Mouse (Mus musculus): ENCODE results near the gene Fbxw4.
"Not testable (repeated sequence)": the region's sequence is repeated elsewhere in the genome, so short reads cannot be mapped to it uniquely, and the experiment has no call there.

The Fbxw4 gene

DNA sequence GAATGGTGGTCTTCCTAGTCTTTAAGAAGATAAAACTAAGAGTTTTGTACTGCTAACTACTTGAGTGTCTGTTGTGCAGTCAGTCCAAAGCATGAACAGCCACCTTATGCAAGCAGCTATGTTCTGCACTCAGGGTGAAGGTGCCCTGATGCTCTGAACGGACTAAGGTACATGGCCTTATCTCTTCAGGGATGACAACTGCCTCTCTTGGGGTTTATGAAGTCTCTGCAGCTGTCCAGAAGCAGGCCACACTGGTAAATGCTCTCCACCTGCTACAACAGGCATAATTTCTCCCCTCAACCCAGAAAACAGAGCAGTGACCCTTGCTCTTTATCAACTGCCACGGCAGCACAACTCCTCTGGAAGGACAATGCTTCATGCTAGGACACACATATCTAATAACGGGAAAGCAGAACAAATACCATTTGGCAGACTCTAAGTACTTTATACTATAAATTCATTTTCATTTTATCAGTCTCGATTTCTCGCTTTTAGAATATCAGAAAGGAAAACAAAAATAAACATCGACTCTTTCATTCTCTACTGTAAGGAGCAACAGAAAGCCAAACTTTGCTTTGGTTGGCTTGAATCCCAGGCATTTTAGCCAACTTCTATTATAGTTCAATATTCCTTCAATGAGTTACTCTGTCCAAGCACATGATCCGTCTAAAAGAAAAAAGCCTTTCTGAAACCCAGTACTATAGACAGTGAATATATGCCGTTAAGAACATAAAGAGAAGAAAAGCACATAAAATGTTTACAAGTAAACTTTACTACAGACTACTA is 3.1 kb downstream of the Fbxw4 start:
- DNase-seq (ENCODE audit: low read depth), result no peak

DNA sequence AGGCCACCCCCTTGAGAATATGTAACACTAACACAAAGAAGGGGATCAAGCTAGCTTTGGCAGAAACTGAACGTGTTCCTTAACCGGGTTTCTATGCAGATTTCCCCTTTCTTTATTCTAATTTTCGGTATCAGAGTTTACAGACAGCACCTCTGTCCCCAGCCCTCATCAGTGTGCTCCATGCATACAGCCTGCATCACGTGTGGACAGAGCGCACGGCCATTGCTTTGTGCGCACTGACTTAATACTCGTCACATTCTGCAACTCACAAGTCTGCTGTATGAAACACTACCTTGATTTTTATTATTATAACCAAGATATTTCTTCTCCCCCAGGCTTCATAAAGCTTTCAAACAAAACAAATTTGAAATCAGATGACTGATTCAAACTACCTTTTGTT is 4.2 kb downstream of the Fbxw4 start:
- no peak for DNase-seq (ENCODE audit: low read depth)

DNA sequence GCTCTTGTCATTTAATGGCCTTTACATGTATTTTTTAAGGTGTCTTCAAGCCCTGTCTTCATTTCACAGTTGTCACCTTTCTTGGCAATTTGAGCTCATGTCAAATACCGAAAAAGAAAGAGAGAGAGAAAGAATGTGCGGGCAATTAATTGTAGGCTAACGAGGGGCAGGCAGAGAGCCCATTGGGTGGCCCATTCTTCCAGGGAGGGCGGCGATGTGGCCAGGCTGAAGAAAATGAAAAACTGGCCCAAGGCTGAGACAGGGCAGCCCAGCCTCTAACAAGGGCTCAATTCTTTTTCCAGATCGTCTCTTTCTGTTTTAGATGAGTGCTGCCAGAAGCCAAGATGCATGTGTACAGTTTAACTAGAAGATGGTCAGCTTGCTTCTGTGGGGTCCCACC is 6.1 kb downstream of the Fbxw4 start:
- DNase-seq (ENCODE audit: low read depth), result no peak

DNA sequence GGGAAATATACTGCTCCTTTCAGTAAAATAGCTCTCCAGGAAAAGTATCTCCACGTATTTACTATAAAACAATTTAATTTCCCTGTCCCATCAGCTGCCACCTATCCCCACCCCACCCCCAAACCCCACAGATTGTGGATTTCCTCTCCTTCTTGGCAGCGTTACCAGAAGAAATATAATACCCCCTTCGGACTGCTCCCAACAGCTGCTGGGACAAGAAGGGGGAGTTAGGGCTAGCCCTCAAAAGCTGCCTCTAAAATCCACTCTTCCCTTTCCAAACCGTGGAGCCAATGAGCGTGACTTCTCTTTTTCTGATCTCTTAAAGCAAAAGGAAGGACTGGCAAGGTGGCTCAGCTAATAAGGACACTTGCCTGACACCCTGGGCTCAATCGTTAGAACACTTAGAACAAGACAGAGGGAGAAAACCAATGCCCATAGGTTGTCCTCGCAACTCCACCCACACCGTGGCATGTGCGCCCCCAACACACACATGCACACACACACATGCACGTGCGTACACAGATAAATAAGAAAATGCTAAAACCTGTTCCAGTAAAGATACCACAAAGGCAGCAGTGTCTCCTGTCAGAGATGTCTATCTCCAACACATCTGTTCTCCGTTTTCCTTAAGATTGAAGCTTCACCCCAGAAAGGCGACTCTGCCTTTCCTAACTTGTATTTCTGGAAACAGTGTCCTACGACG is 7.7 kb downstream of the Fbxw4 start:
- no peak for DNase-seq (ENCODE audit: low read depth)

DNA sequence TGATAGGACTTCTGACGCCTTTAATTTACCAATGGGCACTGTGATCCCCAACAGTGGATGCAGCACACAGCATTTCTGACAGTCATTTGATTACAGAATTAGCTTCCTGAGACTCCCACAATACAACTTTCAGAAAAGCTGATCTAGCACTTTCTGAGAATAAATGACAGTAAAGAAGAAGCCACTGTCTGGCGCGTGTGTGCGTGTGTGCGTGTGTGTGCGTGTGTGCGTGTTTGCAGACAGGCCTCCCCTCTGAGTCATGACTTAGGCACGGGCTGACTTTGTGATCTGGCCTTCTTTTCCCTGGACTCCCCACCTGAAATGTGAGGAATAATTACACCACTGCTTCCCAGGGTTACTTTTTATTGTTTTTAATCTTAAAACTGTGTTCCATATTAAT is 8.6 kb downstream of the Fbxw4 start:
- DNase-seq (ENCODE audit: low read depth), result no peak

DNA sequence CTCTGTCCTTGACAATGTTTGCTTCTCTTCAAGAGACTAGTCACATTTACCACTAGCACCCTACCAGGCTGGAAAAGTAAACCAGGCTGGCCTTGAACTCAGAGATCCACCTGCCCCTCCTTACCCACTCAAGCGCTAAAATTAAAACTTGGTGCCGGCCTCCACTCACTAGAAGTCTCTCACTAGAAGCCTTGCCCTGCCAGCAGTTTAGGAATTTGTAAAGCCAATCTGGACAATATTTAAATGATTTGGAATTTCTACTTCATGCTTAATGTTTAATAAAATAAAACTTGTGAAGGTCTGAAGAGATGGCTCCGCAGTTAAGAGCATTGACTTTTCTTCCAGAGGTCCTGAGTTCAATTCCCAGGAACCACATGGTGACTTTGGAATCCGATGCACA is 10.3 kb downstream of the Fbxw4 start:
- no peak for DNase-seq (ENCODE audit: low read depth)

DNA sequence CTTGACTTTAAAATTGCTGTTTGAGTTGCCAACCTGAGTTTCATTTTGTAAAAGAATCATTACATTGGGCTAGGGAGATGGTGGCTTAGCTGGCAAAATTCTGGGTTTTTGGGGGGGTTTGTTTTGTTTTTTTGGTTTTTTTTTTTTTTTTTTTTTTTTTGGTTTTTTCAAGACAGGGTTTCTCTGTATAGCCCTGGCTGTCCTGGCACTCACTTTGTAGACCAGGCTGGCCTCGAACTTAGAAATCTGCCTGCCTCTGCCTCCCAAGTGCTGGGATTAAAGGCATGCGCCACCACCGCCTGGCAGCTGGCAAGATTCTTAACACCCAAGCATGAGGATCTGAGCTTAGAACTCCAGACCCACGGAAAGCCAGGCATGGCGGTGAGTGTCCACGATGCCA is 11.6 kb downstream of the Fbxw4 start:
- DNase-seq (ENCODE audit: low read depth), result not testable (repeated sequence)

DNA sequence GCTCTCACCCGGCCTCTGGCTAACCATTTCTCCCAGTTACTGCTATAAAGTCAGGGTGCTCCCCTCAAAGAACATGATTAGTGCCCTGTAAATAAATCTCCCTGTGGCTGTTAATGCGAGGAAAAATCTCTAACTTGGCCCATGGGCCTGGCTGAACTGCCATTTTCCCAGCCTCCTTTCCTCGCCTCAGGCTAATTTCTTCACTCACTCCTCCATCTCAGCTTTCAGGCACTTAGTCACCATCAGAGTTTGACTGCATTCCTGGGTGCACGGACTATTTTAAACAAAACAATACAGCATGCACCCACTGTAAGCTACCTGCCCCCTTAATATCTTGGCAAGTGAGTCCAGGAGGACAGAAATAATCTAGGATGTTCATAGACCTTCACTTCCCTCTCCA is 13.2 kb downstream of the Fbxw4 start:
- DNase-seq (ENCODE audit: low read depth), result no peak

DNA sequence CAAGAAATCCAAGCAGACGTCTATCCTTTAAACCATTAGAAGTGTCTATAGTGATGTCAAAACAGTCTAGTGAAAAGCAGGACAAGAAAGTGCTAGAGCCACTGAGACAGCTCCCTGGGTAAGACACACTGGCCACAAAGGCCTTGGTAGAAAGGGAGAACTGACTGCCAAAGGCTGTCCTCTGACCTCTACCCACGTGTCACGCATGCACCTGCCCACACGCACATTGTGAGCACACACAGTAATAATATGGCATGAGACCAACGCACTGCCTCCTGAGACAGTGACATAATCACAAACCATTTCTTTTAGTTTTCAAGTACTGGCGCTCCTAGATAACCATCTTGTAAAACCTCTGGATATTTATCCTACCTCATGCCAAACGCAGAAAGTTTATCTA is 19.4 kb downstream of the Fbxw4 start:
- no peak for DNase-seq (ENCODE audit: low read depth)

DNA sequence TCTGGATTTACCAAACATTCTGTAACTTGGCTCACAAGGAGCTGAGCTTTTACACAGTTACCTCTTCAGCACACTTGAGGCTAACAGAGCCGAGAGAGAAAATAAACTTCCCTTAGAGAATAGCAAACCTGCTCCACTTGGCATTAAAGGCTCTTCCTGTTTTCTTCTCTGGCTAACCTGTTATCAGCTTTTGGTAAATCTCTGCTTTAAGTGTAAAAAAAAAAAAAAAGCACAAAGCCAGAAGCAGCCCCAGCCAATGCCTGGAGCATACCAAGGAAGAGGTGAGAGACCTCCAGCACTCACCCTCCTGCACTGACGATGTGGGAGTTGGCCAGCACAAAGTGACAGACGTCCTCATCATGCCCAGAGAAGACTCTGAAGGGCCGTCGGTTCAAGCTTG is 24.2 kb downstream of the Fbxw4 start:
- no peak for DNase-seq (ENCODE audit: low read depth)

DNA sequence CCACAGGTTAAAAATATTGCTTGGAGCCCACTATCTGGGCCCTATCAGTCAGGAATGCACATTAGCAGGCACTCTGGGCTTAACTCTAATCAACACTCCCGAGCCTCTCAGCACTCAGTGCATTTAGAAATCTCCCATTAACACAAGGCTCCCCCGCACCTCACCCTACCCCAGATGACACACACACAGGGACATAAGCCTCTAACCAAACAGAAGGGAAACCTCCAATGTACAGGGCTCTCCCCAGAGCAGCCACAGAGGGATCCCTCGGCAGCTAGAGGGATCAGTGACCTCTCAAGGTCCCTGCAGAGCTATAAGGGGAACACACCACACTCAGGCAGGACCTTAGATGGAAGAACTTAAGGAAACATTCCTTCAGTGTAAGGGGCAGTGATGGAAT is 28.5 kb downstream of the Fbxw4 start:
- no peak for DNase-seq (ENCODE audit: low read depth)

DNA sequence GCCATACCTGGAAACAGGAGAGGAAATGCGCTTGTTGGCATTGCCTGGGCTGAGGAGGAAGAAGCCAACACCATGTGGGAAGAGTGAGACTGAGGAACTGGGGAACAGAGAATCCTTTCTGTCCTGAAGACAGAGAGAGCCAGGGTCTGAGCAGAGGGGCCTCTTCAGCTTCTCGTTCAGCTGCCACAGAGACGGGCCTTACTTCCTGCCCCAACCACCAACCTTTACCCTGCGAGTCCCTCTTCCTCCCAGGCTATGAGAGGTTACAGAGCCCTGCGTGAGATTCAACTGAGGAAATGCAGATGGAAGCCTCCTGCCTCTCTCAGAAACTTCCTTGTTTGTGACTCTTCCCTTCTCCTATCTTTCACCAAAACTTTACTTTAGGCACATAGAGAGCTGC is 29.2 kb downstream of the Fbxw4 start:
- DNase-seq (ENCODE audit: low read depth), result no peak

DNA sequence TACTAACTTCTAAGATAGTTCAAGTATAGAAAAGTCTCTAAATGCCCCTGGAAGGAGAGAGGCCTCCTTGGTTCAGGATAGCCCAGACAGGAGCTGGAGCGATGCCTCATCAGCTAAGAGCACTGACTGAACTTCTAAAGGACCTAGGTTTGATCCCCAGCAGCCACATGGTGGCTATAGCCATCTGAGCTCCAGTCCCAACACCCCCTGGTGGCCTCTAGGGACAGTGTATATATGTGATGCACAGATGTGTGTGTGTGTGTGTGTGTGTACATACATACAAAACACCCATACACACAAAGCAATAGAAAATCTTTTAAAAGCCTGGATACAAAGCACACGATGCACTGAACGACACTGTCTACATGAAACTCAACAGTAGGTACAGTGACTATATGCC is 30.9 kb downstream of the Fbxw4 start:
- DNase-seq (ENCODE audit: low read depth), result no peak

DNA sequence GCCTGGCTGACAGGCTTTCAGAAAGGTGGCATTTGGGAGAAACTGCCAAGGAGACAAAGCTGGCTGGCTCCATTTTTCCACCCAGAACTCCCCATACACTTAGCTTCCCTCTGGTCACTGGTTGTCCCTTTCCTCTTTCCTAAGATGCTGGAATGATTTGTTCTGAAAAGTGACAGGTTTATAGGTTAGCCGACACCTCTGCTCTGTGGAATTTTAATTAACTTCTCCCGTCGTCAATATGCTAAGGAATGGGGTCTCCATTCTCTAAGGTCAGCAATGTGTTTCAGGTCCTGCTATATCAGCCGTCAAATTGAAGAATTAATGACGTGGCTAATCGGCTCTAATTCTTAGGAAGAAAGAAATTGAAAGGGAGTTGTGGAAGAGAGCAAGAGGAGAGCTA is 31.5 kb downstream of the Fbxw4 start:
- DNase-seq (ENCODE audit: low read depth), result no peak

DNA sequence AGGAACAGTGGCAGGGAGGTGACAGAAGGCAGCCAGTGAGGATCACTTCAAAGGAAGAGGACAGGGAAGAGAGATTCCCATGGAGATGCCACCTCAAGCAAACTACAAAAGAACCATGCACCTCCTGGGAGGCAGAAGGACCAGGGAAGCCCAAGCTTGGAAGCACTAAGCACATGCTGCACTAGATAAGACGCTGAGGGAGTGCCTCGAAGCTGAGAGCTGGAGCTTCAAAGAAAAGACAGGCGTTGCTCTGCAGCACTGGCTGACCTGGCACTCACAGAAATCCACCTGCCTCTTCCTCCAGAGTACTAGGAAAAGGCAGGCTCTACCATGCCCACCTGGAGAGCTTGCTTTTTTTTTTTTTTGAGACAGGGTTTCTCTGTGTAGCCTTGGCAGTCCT is 33.1 kb downstream of the Fbxw4 start:
- DNase-seq (ENCODE audit: low read depth), result no peak

DNA sequence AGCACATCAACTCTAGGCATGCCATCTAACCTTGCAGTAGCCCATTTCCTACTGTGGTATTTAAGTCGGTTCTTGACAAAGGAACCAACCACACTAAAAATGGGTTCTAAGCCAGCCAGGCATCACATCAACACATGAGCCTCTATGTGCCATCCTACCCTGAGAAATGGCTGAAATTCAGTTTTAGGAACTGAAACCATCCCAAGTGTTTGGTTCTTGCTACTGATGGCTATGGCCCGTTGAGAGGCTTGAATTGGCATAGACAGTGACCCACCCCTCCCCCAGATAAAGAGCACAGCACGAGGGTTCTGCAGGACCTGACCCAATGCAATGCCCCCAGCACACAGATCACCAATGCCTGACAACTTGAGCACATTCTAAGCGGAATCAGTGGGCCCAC is 36.4 kb downstream of the Fbxw4 start:
- no peak for DNase-seq (ENCODE audit: low read depth)

DNA sequence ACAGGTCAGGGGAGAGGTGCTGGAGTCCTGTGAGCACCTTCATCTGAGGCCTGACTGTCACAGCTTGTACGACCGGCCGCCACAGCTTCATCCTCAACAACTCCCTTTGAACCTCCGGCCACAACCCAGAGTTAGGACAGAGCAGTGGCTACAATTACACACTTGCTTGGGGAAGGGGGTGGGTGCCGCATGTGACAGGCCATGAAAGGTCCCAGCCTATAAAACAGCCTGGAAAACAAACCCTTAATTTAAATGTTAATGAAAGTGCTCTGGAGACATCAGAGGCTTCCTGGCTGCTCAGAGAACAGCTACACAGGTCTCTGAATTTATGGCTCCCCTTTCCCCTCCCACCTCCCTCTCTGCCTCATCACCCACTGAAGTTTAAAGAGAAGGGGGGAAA is 38.0 kb downstream of the Fbxw4 start:
- no peak for DNase-seq (ENCODE audit: low read depth)

DNA sequence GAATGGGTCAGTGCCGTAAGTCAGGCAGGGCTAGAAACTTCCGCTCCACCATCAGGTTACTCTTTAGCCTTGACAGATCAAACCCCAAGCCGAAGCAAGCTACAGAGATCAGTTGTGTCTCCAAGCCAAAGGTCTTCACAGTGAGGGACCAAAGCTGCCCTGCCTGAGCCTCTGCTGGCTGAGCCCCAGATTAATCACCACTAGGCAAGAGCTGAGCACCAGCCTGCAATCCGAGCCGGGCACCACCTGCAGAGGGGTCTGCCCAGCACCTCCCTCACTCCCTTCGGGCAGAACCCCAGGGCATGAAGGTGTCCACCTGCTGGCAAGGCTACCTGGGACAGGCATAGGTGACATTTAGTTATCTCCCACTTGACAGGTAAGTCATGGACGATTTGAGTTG is 39.1 kb downstream of the Fbxw4 start:
- DNase-seq (ENCODE audit: low read depth), result no peak

DNA sequence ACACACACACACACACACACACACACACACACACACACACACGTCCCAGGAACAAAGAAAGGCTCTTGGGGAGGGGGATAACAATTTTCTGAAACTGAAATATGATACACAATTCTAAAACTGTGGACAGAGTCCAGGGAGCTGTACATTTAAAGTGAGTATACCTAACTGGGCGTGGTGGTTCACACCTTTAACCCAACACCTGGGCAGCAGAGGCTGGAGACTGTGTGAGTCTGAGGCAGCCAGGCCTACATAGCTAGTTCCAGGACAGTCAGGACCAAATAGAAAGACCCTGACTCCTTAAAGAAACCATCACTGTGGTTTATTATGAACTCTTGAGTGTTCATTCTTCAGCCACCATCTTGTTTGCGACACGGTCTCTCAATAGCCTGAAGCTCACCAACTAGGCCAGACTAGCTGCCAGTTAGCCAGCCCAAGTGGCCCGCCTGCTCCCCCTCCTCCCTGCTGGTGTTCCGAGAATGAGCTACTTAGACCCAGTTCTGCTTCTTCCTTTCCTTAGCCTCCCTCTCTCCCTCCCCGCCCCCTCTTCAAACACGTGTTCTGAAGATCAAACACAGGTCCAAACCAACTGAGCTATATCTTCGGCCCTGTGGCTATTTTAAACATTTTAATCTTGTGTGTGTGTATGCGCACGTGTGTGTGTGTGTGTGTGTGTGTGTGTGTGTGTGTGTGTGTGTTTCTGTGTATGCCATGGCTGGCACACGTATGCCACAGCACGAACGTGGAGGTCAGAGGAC is 40.2 kb downstream of the Fbxw4 start:
- DNase-seq (ENCODE audit: low read depth), result no peak

DNA sequence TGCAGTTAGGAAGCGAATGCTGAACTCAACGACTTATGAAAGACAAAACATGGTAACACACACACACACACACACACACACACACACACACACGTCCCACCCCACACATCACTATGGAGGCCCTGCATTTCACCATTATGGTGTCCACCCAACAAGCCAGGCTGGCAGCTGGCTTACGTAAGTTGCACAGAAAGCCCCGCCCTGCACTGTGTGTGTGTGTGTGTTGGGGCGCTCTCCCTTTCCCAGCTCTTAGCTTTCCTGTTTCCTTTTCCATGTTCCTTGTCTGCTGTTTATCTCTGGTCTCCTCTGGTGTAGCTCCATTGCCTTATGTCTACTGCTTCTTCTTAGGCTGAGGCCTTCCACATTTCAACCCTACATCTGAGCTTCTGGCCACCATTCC is 41.9 kb downstream of the Fbxw4 start:
- no peak for DNase-seq (ENCODE audit: low read depth)

DNA sequence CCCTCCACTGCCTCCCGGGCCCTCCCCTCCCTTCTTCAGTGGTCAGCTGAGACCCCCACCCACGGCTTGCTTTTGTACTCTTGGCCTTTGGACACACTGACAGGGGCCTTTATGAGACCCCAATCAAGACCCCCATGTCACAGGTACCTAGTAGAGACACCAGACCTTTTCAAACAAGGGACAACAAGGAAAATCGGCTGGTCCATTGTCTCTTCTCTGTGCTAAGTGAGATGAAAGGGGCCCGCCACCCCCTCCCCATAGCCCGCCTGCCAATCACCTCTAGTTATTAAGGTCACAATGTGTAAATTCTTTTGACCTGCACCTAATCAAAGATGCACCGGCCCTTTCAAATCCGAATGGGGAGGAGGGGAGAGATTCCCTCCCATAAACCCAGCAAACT is 43.4 kb downstream of the Fbxw4 start:
- DNase-seq (ENCODE audit: low read depth), result no peak

DNA sequence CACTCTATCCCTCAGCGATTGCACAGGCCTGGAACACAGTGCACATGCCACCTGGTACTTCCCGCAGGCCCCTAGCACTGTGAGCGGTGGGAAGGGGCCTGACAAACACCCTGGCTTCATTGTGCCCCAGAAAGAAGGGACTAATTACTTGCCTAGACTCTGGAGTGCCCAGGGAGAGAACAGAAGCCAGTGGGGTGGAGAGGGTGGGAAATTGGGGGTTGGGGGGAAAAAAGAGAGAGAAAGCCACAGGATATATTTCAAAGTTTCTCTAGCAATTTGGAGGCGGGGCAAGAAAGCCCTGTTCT is 43.9 kb downstream of the Fbxw4 start:
- no peak for DNase-seq (ENCODE audit: low read depth)

DNA sequence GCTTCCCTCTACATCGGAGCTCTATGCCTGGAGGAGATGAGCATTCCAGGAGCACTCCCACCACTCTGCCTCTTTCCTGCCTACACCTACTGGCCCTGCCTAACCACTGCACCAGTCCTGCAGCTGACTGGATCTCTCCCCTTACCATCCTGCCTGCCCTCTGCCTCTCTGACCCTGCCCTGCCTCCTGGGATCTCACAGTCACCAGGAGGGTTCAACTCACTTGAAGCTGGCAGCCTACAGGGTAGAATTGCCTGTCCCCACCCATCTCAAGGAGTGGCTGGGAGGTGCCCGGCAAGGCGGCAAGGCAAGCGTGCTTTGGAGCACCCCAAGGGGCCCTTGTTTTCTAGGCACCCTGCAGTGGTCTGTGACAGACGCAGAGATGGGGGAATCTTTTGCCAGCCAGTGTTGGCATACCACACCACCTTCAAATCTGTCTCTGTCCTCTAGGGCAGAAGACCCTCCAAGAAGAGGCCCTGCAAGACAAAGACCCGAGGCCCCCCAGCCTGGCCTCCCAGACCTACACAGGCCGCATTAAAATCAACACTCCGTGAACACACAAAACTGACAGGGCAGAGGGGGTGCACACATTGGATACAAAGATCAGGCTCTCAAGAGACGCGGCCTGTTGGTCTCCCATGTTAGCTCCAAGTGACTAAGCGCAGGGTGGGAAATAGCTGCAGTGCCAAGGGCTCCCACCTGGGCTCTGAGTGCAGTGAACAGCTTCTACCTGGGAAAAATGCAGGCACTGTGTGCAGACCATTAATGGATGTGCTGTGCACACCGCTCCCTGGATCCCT is 44.5 kb downstream of the Fbxw4 start:
- DNase-seq (ENCODE audit: low read depth), result no peak

All from fibroblast of lung, adult 2 months (primary cell).